Mouse (Mus musculus) embryonic facial prominence, embryonic 13.5 days (tissue): ENCODE measurements around the gene Eogt. TPM values are rescaled to one million over a fixed set of nuclear protein-coding genes. Genes with fewer than 3 reads are reported as not detected.

Experiments used
- ATAC-seq: fragments of 200-750 bp; cut with Nextera tagmentation; 2 replicates; pipeline ENCODE4 v1.8.0; 2017; ENCODE audit warnings: low read depth; ENCODE audit not compliant: insufficient number of reproducible peaks, insufficient read depth, low FRiP score, low TSS enrichment
- H3K27ac ChIP-seq: fragments of 300-500 bp; sonication (generic); 2 replicates; pipeline ENCODE4 v1.5.1; 2015; ENCODE audit warnings: moderate library complexity, mild to moderate bottlenecking, inconsistent platforms
- H3K27me3 ChIP-seq: fragments of 300-500 bp; sonication (generic); 2 replicates; pipeline ENCODE4 v1.6.1; 2015; ENCODE audit warnings: mild to moderate bottlenecking, inconsistent platforms
- H3K36me3 ChIP-seq: fragments of 300-500 bp; sonication (generic); 2 replicates; pipeline ENCODE4 v1.6.1; 2015; ENCODE audit warnings: mild to moderate bottlenecking, inconsistent platforms
- H3K4me1 ChIP-seq: fragments of 300-500 bp; sonication (generic); 2 replicates; pipeline ENCODE4 v1.6.1; 2015; ENCODE audit warnings: inconsistent platforms
- H3K4me2 ChIP-seq: fragments of 300-500 bp; sonication (generic); 2 replicates; pipeline ENCODE4 v1.6.1; 2015; ENCODE audit warnings: moderate library complexity, mild to moderate bottlenecking, inconsistent platforms
- H3K4me3 ChIP-seq: fragments of 300-500 bp; sonication (generic); 2 replicates; pipeline ENCODE4 v1.5.1; 2015; ENCODE audit warnings: mild to moderate bottlenecking, inconsistent platforms
- H3K9ac ChIP-seq: fragments of 300-500 bp; sonication (generic); 2 replicates; pipeline ENCODE4 v1.6.1; 2015; ENCODE audit warnings: mild to moderate bottlenecking, inconsistent platforms
- H3K9me3 ChIP-seq: fragments of 300-500 bp; sonication (generic); 2 replicates; pipeline ENCODE4 v1.6.1; 2016; ENCODE audit warnings: inconsistent platforms
- WGBS: fragments of 180-500 bp; shearing (Covaris S2); methylation state at CpG from one replicate; pipeline ENCODE4 v1.1.7; 2015; ENCODE audit warnings: mixed read lengths; 5-methylcytosine and 5-hydroxymethylcytosine counted together
- polyA plus RNA-seq: library from polyadenylated mRNA; unstranded; fragments of >200 nt; fragmentation: Nextera tagmentation; extraction: Ambion mirVana; gene quantifications from 2 replicates; pipeline ENCODE4 v1.2.1, GENCODE M21; 2015

The Eogt gene
- 8.8 and 11.1 TPM in 2 replicates for polyA plus RNA-seq

- Histone ChIP-seq H3K4me3 (peak within 1 kb of the TSS; percentile 70), H3K27me3 (no peaks in the 10 kb centered on the region), H3K27ac (peak within 1 kb of the TSS; percentile 82), H3K36me3 (peaks cover 4% of the 10 kb centered on the region; the same call in 1 of the 2 replicates), H3K9ac (peak within 1 kb of the TSS; percentile 84), H3K4me1 (peaks cover 24% of the 10 kb centered on the region), H3K9me3 (no peaks in the 10 kb centered on the region), H3K4me2 (peak within 1 kb of the TSS; percentile 98)
- ATAC-seq = peak; percentile 49; the same call in 1 of the 2 replicates
- WGBS = under 1% methylated on average over 56 of the region's 56 CpGs
These were observed at the start of gene Eogt for GRCm38 (mm10) chr6:97148383-97149251. Gene Eogt, minus strand, starts transcription at chr6:97149182.

DNA sequence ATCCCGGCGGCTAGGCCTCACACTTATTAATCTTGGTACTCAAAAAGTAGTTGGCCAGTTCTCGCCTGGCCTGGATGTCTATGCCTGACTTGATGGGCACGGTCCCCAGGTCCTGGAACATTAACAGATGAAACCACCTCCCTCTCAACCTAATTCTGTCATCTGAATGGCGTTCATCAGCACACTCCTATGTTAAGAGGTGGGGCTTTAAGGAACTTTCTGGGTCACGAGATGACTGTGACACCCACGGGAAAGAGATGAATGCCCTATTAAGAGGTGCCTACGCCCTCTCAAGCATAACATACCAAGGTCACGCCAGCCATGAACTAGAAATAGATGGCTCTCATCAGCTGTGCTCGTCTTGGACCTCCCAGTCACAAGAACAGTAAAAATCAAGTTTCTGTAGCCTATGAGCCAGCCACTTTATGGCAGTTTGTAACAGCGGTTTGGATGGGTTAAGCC lies 30.4 kb upstream of the Eogt start:
- Histone ChIP-seq H3K36me3 (peaks cover 25% of the 10 kb centered on the region), H3K4me1 (peaks cover 26% of the 10 kb centered on the region), H3K4me3 (peak overlapping the region; percentile 97), H3K4me2 (peak overlapping the region; percentile 76), H3K9me3 (no peaks in the 10 kb centered on the region), H3K27me3 (no peaks in the 10 kb centered on the region), H3K9ac (peak overlapping the region; percentile 97), H3K27ac (peak overlapping the region; percentile 91)
- peak; percentile 63 for ATAC-seq
- WGBS = 7% methylated on average over 11 of the region's 11 CpGs

- Histone ChIP-seq H3K9me3 (no peaks in the 10 kb centered on the region), H3K27ac (peak within 1 kb of the TSS; percentile 91), H3K27me3 (no peaks in the 10 kb centered on the region), H3K4me1 (peaks cover 26% of the 10 kb centered on the region), H3K4me3 (peak within 1 kb of the TSS; percentile 97), H3K9ac (peak within 1 kb of the TSS; percentile 97), H3K4me2 (peak within 1 kb of the TSS; percentile 76), H3K36me3 (peaks cover 24% of the 10 kb centered on the region)
- peak; percentile 96 for ATAC-seq
- WGBS = under 1% methylated on average over 75 of the region's 80 CpGs
These were observed 29.7 kb upstream of the Eogt start, which contains the start of gene Tmf1 for GRCm38 (mm10) chr6:97178491-97179366. Gene Tmf1, minus strand, starts transcription at chr6:97179122.

DNA sequence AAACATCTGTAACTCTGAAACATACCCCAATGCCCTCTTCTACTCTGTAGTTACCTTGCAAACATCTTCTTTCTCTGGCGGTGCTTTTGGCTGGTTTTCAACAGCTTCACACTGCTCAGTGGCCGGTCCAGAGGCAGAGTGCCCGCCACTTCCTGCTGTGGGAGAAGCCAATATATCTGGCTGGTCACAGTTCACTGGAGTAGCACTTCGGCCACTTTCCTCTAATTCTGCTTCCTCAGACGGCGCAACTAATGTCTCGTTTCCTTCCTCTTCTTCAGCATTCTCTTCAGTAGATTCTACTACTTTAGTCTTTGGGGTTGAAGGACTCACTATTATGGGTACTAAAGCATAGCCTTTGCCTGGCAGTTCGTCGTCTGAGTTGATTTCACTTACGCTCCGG lies 26.7 kb upstream of the Eogt start:
- Histone ChIP-seq H3K4me2 (no peak overlapping the region), H3K9ac (no peak overlapping the region), H3K4me3 (no peak overlapping the region), H3K27me3 (no peaks in the 10 kb centered on the region), H3K4me1 (peaks cover 26% of the 10 kb centered on the region), H3K9me3 (no peaks in the 10 kb centered on the region), H3K36me3 (peaks cover 40% of the 10 kb centered on the region), H3K27ac (no peak overlapping the region)
- 81% methylated on average over 11 of the region's 11 CpGs for WGBS
- ATAC-seq = no peak

GRCm38 (mm10) chr6:97150156-97150555 lies 1.2 kb upstream of the Eogt start:
- no peak overlapping the region for H3K9ac ChIP-seq
- no peak for ATAC-seq
- no peaks in the 10 kb centered on the region for H3K27me3 ChIP-seq
- H3K36me3 ChIP-seq = peaks cover 6% of the 10 kb centered on the region; the same call in 1 of the 2 replicates
- no peak overlapping the region for H3K4me3 ChIP-seq
- H3K27ac ChIP-seq = no peak overlapping the region
- WGBS = 76% methylated on average over 6 of the region's 6 CpGs
- H3K9me3 ChIP-seq = no peaks in the 10 kb centered on the region
- H3K4me2 ChIP-seq = no peak overlapping the region
- H3K4me1 ChIP-seq = peaks cover 24% of the 10 kb centered on the region

DNA sequence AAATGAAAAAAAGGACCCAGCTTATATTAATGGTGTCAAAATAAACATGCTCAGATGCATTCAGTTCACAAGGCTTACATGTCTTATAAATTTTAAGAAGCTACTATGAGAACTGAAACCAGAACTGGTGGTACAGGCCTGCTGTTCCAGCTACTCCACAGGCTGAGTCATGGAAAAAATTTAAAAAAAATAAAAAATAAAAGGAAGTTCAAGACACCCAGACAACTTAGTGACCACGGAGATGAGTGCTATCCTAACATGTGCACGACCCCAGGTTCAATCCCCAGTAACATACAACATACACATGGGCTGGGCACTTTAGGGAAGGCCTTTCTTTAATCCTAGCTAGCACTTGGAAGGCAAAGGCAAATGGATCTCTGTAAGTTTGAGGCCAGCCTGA lies 739 bp upstream of the Eogt start:
- no peaks in the 10 kb centered on the region for H3K27me3 ChIP-seq
- H3K27ac ChIP-seq = no peak overlapping the region
- H3K4me2 ChIP-seq = peak overlapping the region; percentile 98
- peaks cover 24% of the 10 kb centered on the region for H3K4me1 ChIP-seq
- 81% methylated on average over 2 of the region's 2 CpGs for WGBS
- no peaks in the 10 kb centered on the region for H3K9me3 ChIP-seq
- H3K9ac ChIP-seq = no peak overlapping the region
- H3K4me3 ChIP-seq = no peak overlapping the region
- H3K36me3 ChIP-seq = peaks cover 6% of the 10 kb centered on the region; the same call in 1 of the 2 replicates
- ATAC-seq = no peak

- 9% methylated on average over 18 of the region's 18 CpGs for WGBS
- Histone ChIP-seq H3K36me3 (0 out of 2 replicates have a peak, but pooled peaks cover 2% of the 10 kb centered on the region), H3K4me1 (peaks cover 24% of the 10 kb centered on the region), H3K4me2 (peak overlapping the region; percentile 98), H3K9ac (peak overlapping the region; percentile 84), H3K27me3 (no peaks in the 10 kb centered on the region), H3K9me3 (no peaks in the 10 kb centered on the region), H3K4me3 (peak overlapping the region; percentile 70), H3K27ac (peak overlapping the region; percentile 82)
- ATAC-seq = peak; percentile 43; the same call in 1 of the 2 replicates
These were observed 1.1 kb downstream of the Eogt start for GRCm38 (mm10) chr6:97147755-97148382.

DNA sequence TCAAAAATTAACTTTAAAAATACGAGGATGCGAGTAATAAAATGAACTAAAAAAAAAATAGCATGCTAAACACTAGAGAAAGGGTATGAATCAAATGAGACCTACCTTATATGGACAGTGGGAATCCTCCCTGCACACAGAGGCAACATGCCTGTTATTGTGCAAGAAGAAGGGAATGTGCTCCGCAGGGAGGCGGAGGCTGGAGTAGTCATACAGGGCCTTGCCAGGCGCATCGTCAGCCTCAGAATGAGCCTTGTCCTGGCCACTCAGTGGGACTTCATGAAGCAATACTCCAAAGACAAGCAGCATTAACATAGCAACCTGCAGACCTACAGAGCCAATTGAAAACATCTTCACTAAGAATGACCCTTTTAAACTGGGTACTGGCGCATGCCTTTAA lies 3.8 kb downstream of the Eogt start:
- peaks cover 8% of the 10 kb centered on the region for H3K36me3 ChIP-seq
- H3K9ac ChIP-seq = no peak overlapping the region
- H3K4me2 ChIP-seq = no peak overlapping the region
- H3K27me3 ChIP-seq = no peaks in the 10 kb centered on the region
- no peak overlapping the region for H3K27ac ChIP-seq
- 91% methylated on average over 7 of the region's 7 CpGs for WGBS
- H3K4me1 ChIP-seq = peaks cover 24% of the 10 kb centered on the region
- no peaks in the 10 kb centered on the region for H3K9me3 ChIP-seq
- H3K4me3 ChIP-seq = no peak overlapping the region
- ATAC-seq = no peak

GRCm38 (mm10) chr6:97144359-97144758 lies 4.6 kb downstream of the Eogt start:
- Histone ChIP-seq H3K27me3 (no peaks in the 10 kb centered on the region), H3K9me3 (no peaks in the 10 kb centered on the region), H3K4me1 (peaks cover 23% of the 10 kb centered on the region), H3K27ac (no peak overlapping the region), H3K4me2 (no peak overlapping the region), H3K9ac (no peak overlapping the region), H3K4me3 (no peak overlapping the region), H3K36me3 (peaks cover 16% of the 10 kb centered on the region)
- no peak for ATAC-seq
- 39% methylated on average over 7 of the region's 7 CpGs for WGBS

GRCm38 (mm10) chr6:97142611-97143010 lies 6.4 kb downstream of the Eogt start:
- Histone ChIP-seq H3K9me3 (no peaks in the 10 kb centered on the region), H3K4me3 (no peak overlapping the region), H3K4me2 (no peak overlapping the region), H3K36me3 (peaks cover 20% of the 10 kb centered on the region), H3K4me1 (peaks cover 6% of the 10 kb centered on the region), H3K9ac (no peak overlapping the region), H3K27me3 (no peaks in the 10 kb centered on the region), H3K27ac (no peak overlapping the region)
- WGBS = 88% methylated on average over 8 of the region's 8 CpGs
- no peak for ATAC-seq

- no peak overlapping the region for H3K4me3 ChIP-seq
- H3K9ac ChIP-seq = no peak overlapping the region
- H3K27ac ChIP-seq = no peak overlapping the region
- no peak for ATAC-seq
- H3K36me3 ChIP-seq = peaks cover 20% of the 10 kb centered on the region
- no peaks in the 10 kb centered on the region; the same call in 1 of the 2 replicates for H3K4me1 ChIP-seq
- no peaks in the 10 kb centered on the region for H3K9me3 ChIP-seq
- H3K27me3 ChIP-seq = no peaks in the 10 kb centered on the region
- H3K4me2 ChIP-seq = no peak overlapping the region
- 84% methylated on average over 7 of the region's 7 CpGs for WGBS
These were observed 7.2 kb downstream of the Eogt start for GRCm38 (mm10) chr6:97141811-97142210.
